Mouse (Mus musculus): ENCODE results near the gene Pigp.

Pigp gene

DNA sequence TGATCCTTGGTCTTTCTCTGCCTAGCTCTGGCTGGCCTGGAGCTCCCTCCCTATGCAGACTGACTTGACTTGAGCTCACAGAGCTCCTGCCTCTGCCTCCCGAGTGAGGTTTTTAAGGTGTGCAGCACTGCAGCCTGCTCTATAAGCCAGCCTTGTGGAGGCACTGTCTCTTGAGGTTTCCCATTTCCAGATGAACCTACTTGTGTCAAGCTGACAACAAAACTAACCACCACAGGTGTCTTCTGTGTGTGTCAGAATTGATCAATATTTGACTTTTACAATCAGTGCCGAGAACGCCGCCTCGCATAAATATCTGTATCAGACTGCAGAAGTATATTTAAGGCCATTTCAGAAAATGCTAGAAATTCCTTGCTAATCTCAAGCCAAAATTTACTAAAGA lies 57.0 kb downstream of the Pigp start:
- no peak for DNase-seq

DNA sequence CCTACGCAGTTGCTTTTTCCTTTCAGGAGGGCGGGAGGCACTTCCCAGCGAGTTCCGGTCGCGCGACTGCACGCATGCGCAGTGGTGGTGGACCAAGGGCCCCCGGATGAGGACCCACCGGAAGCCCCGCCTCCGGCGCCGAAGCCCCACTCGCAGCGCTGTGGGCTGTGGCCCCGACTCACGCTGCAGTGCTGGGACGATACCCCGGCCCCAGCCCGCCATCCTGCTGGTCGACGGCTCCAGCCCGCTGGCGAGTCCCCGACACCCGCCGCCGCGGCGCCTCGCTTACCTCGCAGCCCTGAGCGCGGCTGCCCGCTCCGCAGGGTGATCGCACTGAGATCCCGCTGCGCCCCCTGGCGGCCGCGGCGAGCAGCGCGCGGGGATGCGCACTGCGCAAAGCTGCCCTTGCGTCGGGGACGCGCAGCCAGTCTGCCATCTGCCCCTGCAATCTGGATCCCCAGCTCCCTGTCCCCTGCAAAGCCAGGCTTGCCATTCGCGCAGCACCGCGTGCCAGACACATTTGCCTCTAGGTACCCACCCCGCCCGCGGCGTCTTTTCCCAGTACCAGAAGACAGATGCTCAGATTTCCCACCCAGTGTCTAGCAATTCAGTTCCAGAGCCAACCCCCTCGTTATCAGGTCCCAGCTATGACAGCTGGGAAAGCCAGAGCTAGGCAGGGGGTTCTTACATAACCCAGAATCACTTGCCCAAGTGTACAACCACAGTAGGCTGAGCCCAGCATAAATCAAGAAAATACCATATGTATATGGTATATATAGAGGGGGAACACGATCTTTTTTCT lies 58.2 kb downstream of the Pigp start, which contains the start of gene Hlcs:
Gene Hlcs, minus strand, starts transcription at position 343 of the 802 bp plus-strand sequence.
- peak; percentile 96 to 97 for DNase-seq

DNA sequence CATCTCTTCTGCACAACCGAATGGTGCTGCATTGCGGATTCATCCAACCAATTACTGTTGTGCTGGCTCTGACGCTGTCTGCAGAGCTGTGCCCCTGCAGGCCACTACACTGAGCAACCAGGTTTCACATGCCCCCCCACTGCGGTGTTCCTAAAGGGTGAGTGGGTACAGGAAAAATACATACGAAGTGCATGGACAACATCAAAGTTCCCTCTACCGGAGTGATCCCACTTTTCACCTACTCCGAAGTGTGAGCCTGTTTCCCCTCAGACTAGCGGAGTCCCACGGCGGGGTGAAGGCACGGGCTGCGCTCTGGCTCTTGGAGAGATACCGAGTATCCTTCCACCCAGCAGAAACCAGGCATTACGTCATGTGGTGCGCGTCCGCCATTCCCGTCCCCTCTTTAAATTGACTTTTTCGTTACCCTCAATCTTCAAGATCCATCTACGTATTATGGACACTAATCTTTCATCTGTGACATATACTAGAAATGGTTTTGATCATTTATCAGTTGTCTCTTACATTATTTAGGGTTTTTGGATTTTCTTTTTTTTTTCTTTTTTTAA lies 58.9 kb downstream of the Pigp start:
- peak; percentile 59 to 62 for DNase-seq

DNA sequence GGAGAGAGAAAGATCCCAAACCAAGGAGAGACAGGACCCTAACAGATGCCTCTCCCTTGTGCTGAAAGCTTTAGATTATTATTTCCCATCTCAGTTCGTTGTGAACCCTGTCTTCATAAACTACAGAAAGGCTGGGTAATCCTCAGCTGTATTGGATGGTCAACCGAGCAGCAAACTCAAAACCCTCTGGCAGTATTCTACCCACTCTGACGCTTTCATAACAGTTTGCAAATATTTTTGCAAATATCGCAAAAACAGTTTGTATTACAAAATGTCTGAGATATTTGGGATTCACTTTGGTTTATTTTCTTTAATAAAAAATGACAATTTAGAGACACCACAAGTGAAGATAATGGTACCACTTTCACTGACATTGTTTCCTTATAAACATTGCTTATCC lies 59.7 kb downstream of the Pigp start:
- no peak for DNase-seq

DNA sequence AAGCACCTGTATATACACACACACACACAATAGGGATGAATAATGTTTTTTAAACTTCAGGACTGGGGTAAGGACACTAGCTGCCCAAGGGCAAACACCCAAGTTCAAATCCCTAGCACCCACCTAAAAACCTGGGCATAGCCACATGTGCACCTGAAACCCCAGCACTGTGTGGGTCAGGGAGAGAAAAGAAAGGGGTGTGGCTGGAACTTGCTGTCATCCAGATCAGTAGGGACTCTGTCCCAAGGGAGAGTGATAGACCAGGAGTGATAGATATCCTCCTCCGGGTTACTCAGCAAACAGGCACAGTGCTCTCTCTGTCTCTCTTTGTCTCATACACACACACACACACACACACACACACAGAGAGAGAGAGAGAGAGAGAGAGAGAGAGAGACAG lies 60.2 kb downstream of the Pigp start:
- no peak for DNase-seq

DNA sequence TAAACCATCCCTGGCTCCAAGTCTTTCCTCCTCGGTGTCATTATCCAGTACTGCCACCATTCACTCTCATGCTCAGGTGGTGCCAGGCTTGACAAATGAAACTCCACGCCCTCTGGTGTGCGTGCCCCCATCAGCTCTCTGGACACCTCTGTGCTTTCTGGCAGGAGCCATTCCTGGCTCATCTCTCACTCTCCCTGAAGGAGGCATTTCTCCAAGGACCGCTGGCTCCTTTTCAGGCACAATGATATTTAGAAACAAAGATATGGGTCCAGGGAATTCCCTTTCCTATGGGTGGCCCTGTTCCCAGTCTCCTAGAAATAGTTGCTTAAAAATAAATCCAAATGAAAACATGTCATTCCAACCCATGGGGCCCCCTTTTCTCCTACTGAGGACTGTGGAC lies 62.6 kb downstream of the Pigp start:
- DNase-seq = no peak

Data from spleen, adult 18-20 months (tissue).